Mouse (Mus musculus) hindlimb bud, embryonic 11.5 days (tissue): ENCODE measurements around the gene Coasy.
"Not testable (repeated sequence)": the region's sequence is repeated elsewhere in the genome, so short reads cannot be mapped to it uniquely, and the experiment has no call there.

Experiments
- DNase-seq: peaks from one replicate; pipeline ENCODE4 v3.0.0-alpha.2; 2012; ENCODE audit warnings: low read depth, low spot score; ENCODE audit errors: extremely low spot score

Coasy gene

GRCm38 (mm10) chr11:101086756-101087681 is 4.7 kb downstream of the Coasy start, which contains the start of gene Mlx:
TSS of gene Mlx (plus strand) at chr11:101087277.
- peak; percentile 81 for DNase-seq

GRCm38 (mm10) chr11:101087682-101088055 is 5.3 kb downstream of the Coasy start:
- DNase-seq = no peak

- DNase-seq = no peak
Observed at GRCm38 (mm10) chr11:101089931-101090330, 7.6 kb downstream of the Coasy start.

- no peak for DNase-seq
Observed at GRCm38 (mm10) chr11:101094930-101095313, 12.6 kb downstream of the Coasy start.

- DNase-seq = peak; percentile 95
Observed at GRCm38 (mm10) chr11:101095314-101096024, 13.1 kb downstream of the Coasy start, which contains the start of gene Psmc3ip. TSS of gene Psmc3ip (minus strand) at chr11:101095436.

GRCm38 (mm10) chr11:101098231-101098630 is 15.9 kb downstream of the Coasy start:
- no peak for DNase-seq

- DNase-seq = no peak
Observed at GRCm38 (mm10) chr11:101103011-101103410, 20.6 kb downstream of the Coasy start.

- no peak for DNase-seq
Observed at GRCm38 (mm10) chr11:101109351-101109750, 27.0 kb downstream of the Coasy start.

GRCm38 (mm10) chr11:101110708-101111107 is 28.3 kb downstream of the Coasy start:
- DNase-seq = no peak

- no peak for DNase-seq
Observed at GRCm38 (mm10) chr11:101111178-101111577, 28.8 kb downstream of the Coasy start.

- DNase-seq = no peak
Observed at GRCm38 (mm10) chr11:101112186-101112585, 29.8 kb downstream of the Coasy start.

- no peak for DNase-seq
Observed at GRCm38 (mm10) chr11:101115564-101115963, 33.2 kb downstream of the Coasy start.

GRCm38 (mm10) chr11:101118105-101118504 is 35.7 kb downstream of the Coasy start:
- DNase-seq = no peak

GRCm38 (mm10) chr11:101119131-101119760 is 36.9 kb downstream of the Coasy start:
- no peak for DNase-seq

- DNase-seq = peak; percentile 99
Observed at GRCm38 (mm10) chr11:101119761-101120544, 37.6 kb downstream of the Coasy start, which contains the start of the genes Retreg3 and Tubg1. TSS of gene Retreg3 (minus strand) at chr11:101119893. TSS of gene Tubg1 (plus strand) at chr11:101119938.

- no peak for DNase-seq
Observed at GRCm38 (mm10) chr11:101120545-101121188, 38.3 kb downstream of the Coasy start.

GRCm38 (mm10) chr11:101124494-101124893 is 42.1 kb downstream of the Coasy start:
- not testable (repeated sequence) for DNase-seq

- not testable (repeated sequence) for DNase-seq
Observed at GRCm38 (mm10) chr11:101125008-101125407, 42.6 kb downstream of the Coasy start.

GRCm38 (mm10) chr11:101127075-101127474 is 44.7 kb downstream of the Coasy start:
- no peak for DNase-seq
